Mouse (Mus musculus) liver, embryonic 14.5 days (tissue): Measurements from ENCODE around the gene Psph. TPM values are rescaled to one million over a fixed set of nuclear protein-coding genes. Genes with fewer than 3 reads are reported as not detected.

Experiments used
- ATAC-seq: fragments of 200-750 bp; cut with Nextera tagmentation; 2 replicates; pipeline ENCODE4 v1.8.0; 2017; ENCODE audit warnings: moderate number of reproducible peaks, mild to moderate bottlenecking, moderate library complexity; ENCODE audit not compliant: insufficient read depth
- DNase-seq, 3 experiments: peaks; one replicate each; pipeline ENCODE4 v3.0.0-alpha.2; 2012 to 2013; ENCODE audit warnings: low read depth in 3 of 3, low spot score in 3 of 3
- H3K27ac ChIP-seq: fragments of 300-500 bp; sonication (generic); 2 replicates; pipeline ENCODE4 v1.5.1; 2014; ENCODE audit warnings: moderate library complexity, mild to moderate bottlenecking, control low read depth, inconsistent platforms
- H3K27me3 ChIP-seq: fragments of 300-500 bp; sonication (generic); 2 replicates; pipeline ENCODE4 v1.6.1; 2014; ENCODE audit warnings: mild to moderate bottlenecking, low read length, moderate library complexity; ENCODE audit not compliant: control insufficient read depth, insufficient read depth
- H3K36me3 ChIP-seq: fragments of 300-500 bp; sonication (generic); replicated peaks from 2 replicates; pipeline ENCODE4 v1.6.1; 2014; ENCODE audit warnings: low read depth; ENCODE audit not compliant: control insufficient read depth, insufficient read depth
- H3K4me1 ChIP-seq, 2 experiments: fragments of 200-500 bp in 1 of 2; fragments of 300-500 bp in 1 of 2; sonication (generic) in 1 of 2; replicated peaks; 2 replicates each; pipeline ENCODE4 v1.6.1; 2012 to 2014; ENCODE audit warnings: antibody characterized with exemption in 1 of 2, inconsistent platforms in 1 of 2, low read length in 1 of 2; ENCODE audit not compliant: control insufficient read depth in 2 of 2, insufficient read depth in 2 of 2
- H3K4me2 ChIP-seq: fragments of 300-500 bp; sonication (generic); 2 replicates; pipeline ENCODE4 v1.6.1; 2014; ENCODE audit warnings: low read depth, mild to moderate bottlenecking, control low read depth, moderate library complexity
- H3K4me3 ChIP-seq, 2 experiments: fragments of 200-500 bp in 1 of 2; fragments of 300-500 bp in 1 of 2; sonication (generic) in 1 of 2; 2 replicates each; pipeline ENCODE4 v1.5.1; 2012 to 2014; ENCODE audit warnings: low read depth in 2 of 2, low read length in 2 of 2, mild to moderate bottlenecking in 2 of 2, control low read depth in 1 of 2, inconsistent platforms in 1 of 2, moderate library complexity in 1 of 2; ENCODE audit not compliant: insufficient read depth in 1 of 2
- H3K9ac ChIP-seq: fragments of 300-500 bp; sonication (generic); replicated peaks from 2 replicates; pipeline ENCODE4 v1.6.1; 2014; ENCODE audit warnings: mild to moderate bottlenecking, control low read depth, moderate library complexity
- H3K9me3 ChIP-seq: fragments of 300-500 bp; sonication (generic); 2 replicates; pipeline ENCODE4 v1.6.1; 2016; ENCODE audit warnings: low read length, mixed read lengths; ENCODE audit not compliant: control insufficient read depth
- CTCF ChIP-seq: IDR thresholded peaks from 2 replicates; pipeline ENCODE4 v1.5.1; 2016; ENCODE audit warnings: antibody characterized with exemption, low read depth, control low read depth
- EP300 ChIP-seq: IDR thresholded peaks from 2 replicates; pipeline ENCODE4 v1.6.1; 2016; ENCODE audit warnings: antibody characterized with exemption, low read depth
- WGBS: fragments of 180-500 bp; shearing (Covaris S2); extraction: QIAGEN DNeasy Blood & Tissue Kit; methylation state at CpG from one replicate; pipeline ENCODE4 v1.1.7; 2014; ENCODE audit not compliant: insufficient replicate concordance; 5-methylcytosine and 5-hydroxymethylcytosine counted together
- polyA plus RNA-seq, 2 experiments: library from polyadenylated mRNA; depleted of rRNA in 1 of 2; stranded (reverse) in 1 of 2; unstranded in 1 of 2; fragments of >200 nt; fragmentation: Nextera tagmentation in 1 of 2; extraction: Ambion mirVana in 1 of 2; gene quantifications; 2 replicates each; pipeline versions ENCODE4 v1.2.1 to v1.2.3; 2012 to 2014

Gene Psph
- polyA plus RNA-seq, 2 experiments = 33.6 to 75.5 TPM

GRCm38 (mm10) chr5:129724834-129725773 lies 62.1 kb downstream of the Psph start, which contains the start of gene Nipsnap2:
TSS of gene Nipsnap2 (plus strand) at chr5:129725063.
- TF ChIP-seq CTCF = peak; percentile 97
- no peak for TF ChIP-seq EP300
- Histone ChIP-seq H3K27ac (peak within 1 kb of the TSS; percentile 88), H3K36me3 (no peaks in the 10 kb centered on the region; the same call in 1 of the 2 replicates), H3K27me3 (no peaks in the 10 kb centered on the region), H3K4me3 (peak within 1 kb of the TSS; percentile 70 to 81), H3K4me1 (peaks cover 43% of the 10 kb centered on the region in 2 experiments), H3K4me2 (peak within 1 kb of the TSS; percentile 73), H3K9me3 (no peaks in the 10 kb centered on the region), H3K9ac (peak within 1 kb of the TSS; percentile 95)
- WGBS = under 1% methylated on average over 92 of the region's 93 CpGs
- ATAC-seq = peak; percentile 86
- DNase-seq = peak; percentile 59 to 66 (median 64)

- TF ChIP-seq CTCF = no peak
- TF ChIP-seq EP300 = no peak
- WGBS = 19% methylated on average over 4 of the region's 4 CpGs
- H3K9me3 ChIP-seq = no peaks in the 10 kb centered on the region
- H3K27me3 ChIP-seq = no peaks in the 10 kb centered on the region
- H3K36me3 ChIP-seq = peaks cover 3% of the 10 kb centered on the region; the same call in 1 of the 2 replicates
- ATAC-seq (peak; percentile 58), DNase-seq (no peak)
- H3K4me2 ChIP-seq = peak overlapping the region; percentile 73
- peak overlapping the region; percentile 95 for H3K9ac ChIP-seq
- peaks cover 34% of the 10 kb centered on the region in 2 experiments for H3K4me1 ChIP-seq
- H3K27ac ChIP-seq = peak overlapping the region; percentile 88
- peak overlapping the region; percentile 70 to 81 for H3K4me3 ChIP-seq
These were observed 63.0 kb downstream of the Psph start for GRCm38 (mm10) chr5:129724268-129724667.

- H3K4me1 ChIP-seq = peaks cover 10 to 16% of the 10 kb centered on the region in 2 experiments; a peak in 3 of 4 replicates
These were observed 67.1 kb downstream of the Psph start for GRCm38 (mm10) chr5:129720176-129720575.

GRCm38 (mm10) chr5:129717016-129717415 lies 70.2 kb downstream of the Psph start:
- H3K36me3 ChIP-seq = peaks cover 23% of the 10 kb centered on the region
- H3K9ac ChIP-seq = no peak overlapping the region
- H3K4me3 ChIP-seq = no peak overlapping the region
- no peak for ATAC-seq
- no peak overlapping the region for H3K27ac ChIP-seq
- no peak for DNase-seq
- H3K4me1 ChIP-seq = peaks cover 3 to 6% of the 10 kb centered on the region in 2 experiments
- WGBS = 70% methylated on average over 9 of the region's 9 CpGs
- H3K27me3 ChIP-seq = no peaks in the 10 kb centered on the region
- no peaks in the 10 kb centered on the region for H3K9me3 ChIP-seq
- TF ChIP-seq EP300 (no peak), CTCF (peak; percentile 34; the same call in 1 of the 2 replicates)
- no peak overlapping the region for H3K4me2 ChIP-seq

More at GRCm38 (mm10) chr5:129720176-129720575, 67.1 kb downstream of the Psph start:
- Histone ChIP-seq H3K4me2 (no peak overlapping the region), H3K4me3 (no peak overlapping the region), H3K9me3 (no peaks in the 10 kb centered on the region), H3K9ac (no peak overlapping the region), H3K27me3 (no peaks in the 10 kb centered on the region), H3K36me3 (peaks cover 23% of the 10 kb centered on the region), H3K27ac (no peak overlapping the region)
- no peak for ATAC-seq
- 84% methylated on average over 3 of the region's 3 CpGs for WGBS
- TF ChIP-seq CTCF (peak; percentile 40; the same call in 1 of the 2 replicates), EP300 (no peak)
- no peak for DNase-seq

Other genes with a start within 250 kb of the Psph start
- 0.18 and 0.26 TPM in 2 replicates for gene Mmp17, start 203.3 kb downstream of the Psph start, polyA plus RNA-seq (2012; rRNA removed)
- gene Mmp17, start 203.3 kb downstream of the Psph start, polyA plus RNA-seq (2014; fragmentation: Nextera tagmentation; extraction: Ambion mirVana) = 0.20 and 0.49 TPM in 2 replicates
- gene Zfp11, start 117.3 kb downstream of the Psph start, polyA plus RNA-seq (2012; rRNA removed) = 0.67 and 0.75 TPM in 2 replicates
- 0.61 and 0.65 TPM in 2 replicates for gene Zfp11, start 117.3 kb downstream of the Psph start, polyA plus RNA-seq (2014; fragmentation: Nextera tagmentation; extraction: Ambion mirVana)
- not detected in 2 replicates for gene Sept14, start 78.9 kb downstream of the Psph start, polyA plus RNA-seq (2012; rRNA removed)
- gene Sept14, start 78.9 kb downstream of the Psph start, polyA plus RNA-seq (2014; fragmentation: Nextera tagmentation; extraction: Ambion mirVana) = not detected in 2 replicates
- gene Mrps17, start 72.0 kb downstream of the Psph start, polyA plus RNA-seq (2012; rRNA removed) = 46.8 and 54.6 TPM in 2 replicates
- 111 TPM in 2 replicates for gene Mrps17, start 72.0 kb downstream of the Psph start, polyA plus RNA-seq (2014; fragmentation: Nextera tagmentation; extraction: Ambion mirVana)
- 8.5 and 15.9 TPM in 2 replicates for gene Nipsnap2, start 62.4 kb downstream of the Psph start, polyA plus RNA-seq (2012; rRNA removed)
- gene Nipsnap2, start 62.4 kb downstream of the Psph start, polyA plus RNA-seq (2014; fragmentation: Nextera tagmentation; extraction: Ambion mirVana) = 22.6 and 22.8 TPM in 2 replicates
- gene Sumf2, start 59.5 kb upstream of the Psph start, polyA plus RNA-seq (2012; rRNA removed) = 8.6 and 10.0 TPM in 2 replicates
- gene Sumf2, start 59.5 kb upstream of the Psph start, polyA plus RNA-seq (2014; fragmentation: Nextera tagmentation; extraction: Ambion mirVana) = 15.0 and 19.1 TPM in 2 replicates
- 452 and 500 TPM in 2 replicates for gene Chchd2, start 100.0 kb upstream of the Psph start, polyA plus RNA-seq (2012; rRNA removed)
- 630 and 646 TPM in 2 replicates for gene Chchd2, start 100.0 kb upstream of the Psph start, polyA plus RNA-seq (2014; fragmentation: Nextera tagmentation; extraction: Ambion mirVana)
- gene Zbed5, start 108.3 kb upstream of the Psph start, polyA plus RNA-seq (2012; rRNA removed) = 0.43 and 0.70 TPM in 2 replicates
- gene Zbed5, start 108.3 kb upstream of the Psph start, polyA plus RNA-seq (2014; fragmentation: Nextera tagmentation; extraction: Ambion mirVana) = 0.67 and 1.4 TPM in 2 replicates
- 0.05 and 0.10 TPM in 2 replicates for gene Phkg1, start 111.1 kb upstream of the Psph start, polyA plus RNA-seq (2012; rRNA removed)
- 0.10 and 0.18 TPM in 2 replicates for gene Phkg1, start 111.1 kb upstream of the Psph start, polyA plus RNA-seq (2014; fragmentation: Nextera tagmentation; extraction: Ambion mirVana)
- gene Nupr1l, start 121.1 kb upstream of the Psph start, polyA plus RNA-seq (2012; rRNA removed) = 0.26 and 0.61 TPM in 2 replicates
- 0.71 and 0.72 TPM in 2 replicates for gene Nupr1l, start 121.1 kb upstream of the Psph start, polyA plus RNA-seq (2014; fragmentation: Nextera tagmentation; extraction: Ambion mirVana)
- gene Vkorc1l1, start 154.5 kb upstream of the Psph start, polyA plus RNA-seq (2012; rRNA removed) = 16.5 and 16.6 TPM in 2 replicates
- 16.2 and 17.5 TPM in 2 replicates for gene Vkorc1l1, start 154.5 kb upstream of the Psph start, polyA plus RNA-seq (2014; fragmentation: Nextera tagmentation; extraction: Ambion mirVana)
- gene Gusb, start 215.6 kb upstream of the Psph start, polyA plus RNA-seq (2012; rRNA removed) = 15.5 and 18.7 TPM in 2 replicates
- gene Gusb, start 215.6 kb upstream of the Psph start, polyA plus RNA-seq (2014; fragmentation: Nextera tagmentation; extraction: Ambion mirVana) = 37.7 and 37.9 TPM in 2 replicates
- 26.1 and 30.4 TPM in 2 replicates for gene Asl, start 241.8 kb upstream of the Psph start, polyA plus RNA-seq (2012; rRNA removed)
- gene Asl, start 241.8 kb upstream of the Psph start, polyA plus RNA-seq (2014; fragmentation: Nextera tagmentation; extraction: Ambion mirVana) = 39.8 and 47.3 TPM in 2 replicates
- gene Crcp, start 241.8 kb upstream of the Psph start, polyA plus RNA-seq (2012; rRNA removed) = 8.6 and 15.8 TPM in 2 replicates
- gene Crcp, start 241.8 kb upstream of the Psph start, polyA plus RNA-seq (2014; fragmentation: Nextera tagmentation; extraction: Ambion mirVana) = 14.7 and 16.1 TPM in 2 replicates